Mouse (Mus musculus): ENCODE measurements around the gene Sds. TPM values are rescaled to one million over a fixed set of nuclear protein-coding genes. Genes with fewer than 3 reads are reported as not detected.

Gene Sds
- polyA plus RNA-seq, 1 experiment: 0.21 TPM

GRCm38 (mm10) chr5:120479538-120479937 lies 3.2 kb downstream of the Sds start:
- Histone ChIP-seq H3K4me1 (ENCODE audit: control insufficient read depth, insufficient read depth, low read length) (no peaks in the 10 kb centered on the region), H3K27ac (ENCODE audit: insufficient read depth, low read length) (no peak overlapping the region), H3K4me3 (ENCODE audit: insufficient read depth, low read length) (no peak overlapping the region)
- no peak for TF ChIP-seq CTCF (IDR thresholded peaks at IDR 0.05; ENCODE audit: extremely low read depth, insufficient read depth, low read length)
- no peak for TF ChIP-seq POLR2A (IDR thresholded peaks at IDR 0.05; ENCODE audit: extremely low read depth, insufficient read depth, low read length)

GRCm38 (mm10) chr5:120481205-120481604 lies 4.9 kb downstream of the Sds start:
- Histone ChIP-seq H3K4me3 (ENCODE audit: insufficient read depth, low read length) (no peak overlapping the region), H3K4me1 (ENCODE audit: control insufficient read depth, insufficient read depth, low read length) (no peaks in the 10 kb centered on the region), H3K27ac (ENCODE audit: insufficient read depth, low read length) (no peak overlapping the region)
- TF ChIP-seq CTCF (IDR thresholded peaks at IDR 0.05; ENCODE audit: extremely low read depth, insufficient read depth, low read length) (no peak), POLR2A (IDR thresholded peaks at IDR 0.05; ENCODE audit: extremely low read depth, insufficient read depth, low read length) (no peak)

- Histone ChIP-seq H3K4me1 (ENCODE audit: control insufficient read depth, insufficient read depth, low read length) (no peaks in the 10 kb centered on the region), H3K4me3 (ENCODE audit: insufficient read depth, low read length) (no peak overlapping the region)
- TF ChIP-seq CTCF (IDR thresholded peaks at IDR 0.05; ENCODE audit: extremely low read depth, insufficient read depth, low read length) (no peak), POLR2A (IDR thresholded peaks at IDR 0.05; ENCODE audit: extremely low read depth, insufficient read depth, low read length) (no peak)
These were observed 7.1 kb downstream of the Sds start for GRCm38 (mm10) chr5:120483399-120483798.

GRCm38 (mm10) chr5:120487844-120488243 lies 11.5 kb downstream of the Sds start:
- H3K4me1 ChIP-seq (ENCODE audit: control insufficient read depth, insufficient read depth, low read length): no peaks in the 10 kb centered on the region
- TF ChIP-seq POLR2A (IDR thresholded peaks at IDR 0.05; ENCODE audit: extremely low read depth, insufficient read depth, low read length): no peak
- H3K4me3 ChIP-seq (ENCODE audit: insufficient read depth, low read length): no peak overlapping the region
- H3K27ac ChIP-seq (ENCODE audit: insufficient read depth, low read length): no peak overlapping the region

More at GRCm38 (mm10) chr5:120483399-120483798, 7.1 kb downstream of the Sds start:
- H3K27ac ChIP-seq (ENCODE audit: insufficient read depth, low read length): no peak overlapping the region

- H3K4me1 ChIP-seq (ENCODE audit: control insufficient read depth, insufficient read depth, low read length): peaks cover 3% of the 10 kb centered on the region; the same call in 1 of the 2 replicates
- no peak overlapping the region for H3K4me3 ChIP-seq (ENCODE audit: insufficient read depth, low read length)
- 0 out of 2 replicates have a peak overlapping the region, but pooled peaks have one; percentile 12 for H3K27ac ChIP-seq (ENCODE audit: insufficient read depth, low read length)
- no peak for TF ChIP-seq CTCF (IDR thresholded peaks at IDR 0.05; ENCODE audit: extremely low read depth, insufficient read depth, low read length)
These were observed 14.4 kb downstream of the Sds start for GRCm38 (mm10) chr5:120490679-120491192.

- TF ChIP-seq POLR2A (IDR thresholded peaks at IDR 0.05; ENCODE audit: extremely low read depth, insufficient read depth, low read length): no peak
- peak; percentile 45 for TF ChIP-seq CTCF (IDR thresholded peaks at IDR 0.05; ENCODE audit: extremely low read depth, insufficient read depth, low read length)
- H3K4me3 ChIP-seq (ENCODE audit: insufficient read depth, low read length): no peak overlapping the region
- H3K27ac ChIP-seq (ENCODE audit: insufficient read depth, low read length): no peak overlapping the region
- H3K4me1 ChIP-seq (ENCODE audit: control insufficient read depth, insufficient read depth, low read length): peaks cover 3% of the 10 kb centered on the region; the same call in 1 of the 2 replicates
These were observed 16.1 kb downstream of the Sds start for GRCm38 (mm10) chr5:120492437-120492836.

GRCm38 (mm10) chr5:120493440-120493839 lies 17.1 kb downstream of the Sds start:
- Histone ChIP-seq H3K27ac (ENCODE audit: insufficient read depth, low read length) (no peak overlapping the region), H3K4me1 (ENCODE audit: control insufficient read depth, insufficient read depth, low read length) (peaks cover 3% of the 10 kb centered on the region; the same call in 1 of the 2 replicates), H3K4me3 (ENCODE audit: insufficient read depth, low read length) (no peak overlapping the region)
- TF ChIP-seq POLR2A (IDR thresholded peaks at IDR 0.05; ENCODE audit: extremely low read depth, insufficient read depth, low read length) (no peak), CTCF (IDR thresholded peaks at IDR 0.05; ENCODE audit: extremely low read depth, insufficient read depth, low read length) (no peak)

- Histone ChIP-seq H3K4me3 (ENCODE audit: insufficient read depth, low read length) (no peak overlapping the region), H3K4me1 (ENCODE audit: control insufficient read depth, insufficient read depth, low read length) (peaks cover 3% of the 10 kb centered on the region; the same call in 1 of the 2 replicates), H3K27ac (ENCODE audit: insufficient read depth, low read length) (no peak overlapping the region)
- TF ChIP-seq POLR2A (IDR thresholded peaks at IDR 0.05; ENCODE audit: extremely low read depth, insufficient read depth, low read length) (no peak), CTCF (IDR thresholded peaks at IDR 0.05; ENCODE audit: extremely low read depth, insufficient read depth, low read length) (no peak)
These were observed 17.6 kb downstream of the Sds start for GRCm38 (mm10) chr5:120493873-120494395.

- Histone ChIP-seq H3K4me1 (ENCODE audit: control insufficient read depth, insufficient read depth, low read length) (peaks cover 3% of the 10 kb centered on the region; the same call in 1 of the 2 replicates), H3K27ac (ENCODE audit: insufficient read depth, low read length) (no peak overlapping the region), H3K4me3 (ENCODE audit: insufficient read depth, low read length) (no peak overlapping the region)
- no peak for TF ChIP-seq POLR2A (IDR thresholded peaks at IDR 0.05; ENCODE audit: extremely low read depth, insufficient read depth, low read length)
- TF ChIP-seq CTCF (IDR thresholded peaks at IDR 0.05; ENCODE audit: extremely low read depth, insufficient read depth, low read length): no peak
These were observed 18.9 kb downstream of the Sds start for GRCm38 (mm10) chr5:120495064-120495702.

GRCm38 (mm10) chr5:120495703-120496226 lies 19.4 kb downstream of the Sds start:
- TF ChIP-seq POLR2A (IDR thresholded peaks at IDR 0.05; ENCODE audit: extremely low read depth, insufficient read depth, low read length) (no peak), CTCF (IDR thresholded peaks at IDR 0.05; ENCODE audit: extremely low read depth, insufficient read depth, low read length) (no peak)
- Histone ChIP-seq H3K4me3 (ENCODE audit: insufficient read depth, low read length) (no peak overlapping the region), H3K4me1 (ENCODE audit: control insufficient read depth, insufficient read depth, low read length) (peaks cover 3% of the 10 kb centered on the region; the same call in 1 of the 2 replicates), H3K27ac (ENCODE audit: insufficient read depth, low read length) (no peak overlapping the region)
